Mouse (Mus musculus) heart, postnatal 4 days (tissue): ENCODE results near the gene Itga9. TPM values are rescaled to one million over a fixed set of nuclear protein-coding genes. Genes with fewer than 3 reads are reported as not detected.

Experiments used
- DNase-seq: peaks from one replicate; pipeline ENCODE4 v3.0.0; 2021
- total RNA-seq, 2 experiments: library from RNA; stranded (reverse); gene quantifications; 2 replicates each; pipeline ENCODE4 v1.2.3; 2021

The Itga9 gene
- total RNA-seq, 2 experiments from 2014 or later, result 99.6 to 116 TPM

- DNase-seq, result no peak
Observed at GRCm38 (mm10) chr9:118728987-118729386, 122.5 kb downstream of the Itga9 start.

GRCm38 (mm10) chr9:118730172-118730571 lies 123.7 kb downstream of the Itga9 start:
- DNase-seq, result no peak

- DNase-seq, result no peak
Observed at GRCm38 (mm10) chr9:118730871-118731390, 124.4 kb downstream of the Itga9 start.

DNA sequence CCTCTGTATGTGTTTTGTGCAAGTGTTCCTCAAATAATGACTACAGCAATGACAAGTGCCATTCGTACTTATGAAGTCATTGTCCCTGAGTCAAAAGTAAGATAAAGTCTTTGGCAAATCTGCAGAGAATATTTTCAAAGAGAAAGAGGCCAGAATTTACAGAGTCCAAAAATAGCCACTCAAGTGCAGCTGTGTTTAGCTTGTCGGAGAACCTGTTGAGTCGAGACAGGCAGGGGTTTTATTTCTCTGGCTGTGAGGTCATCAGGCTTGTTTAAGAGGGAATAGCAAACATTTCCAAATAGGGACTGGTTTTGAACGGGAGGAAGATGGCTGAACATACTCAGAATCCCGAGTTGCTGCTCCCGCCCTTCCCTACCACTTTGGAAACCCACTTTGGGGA lies 125.2 kb downstream of the Itga9 start:
- DNase-seq, result no peak

DNA sequence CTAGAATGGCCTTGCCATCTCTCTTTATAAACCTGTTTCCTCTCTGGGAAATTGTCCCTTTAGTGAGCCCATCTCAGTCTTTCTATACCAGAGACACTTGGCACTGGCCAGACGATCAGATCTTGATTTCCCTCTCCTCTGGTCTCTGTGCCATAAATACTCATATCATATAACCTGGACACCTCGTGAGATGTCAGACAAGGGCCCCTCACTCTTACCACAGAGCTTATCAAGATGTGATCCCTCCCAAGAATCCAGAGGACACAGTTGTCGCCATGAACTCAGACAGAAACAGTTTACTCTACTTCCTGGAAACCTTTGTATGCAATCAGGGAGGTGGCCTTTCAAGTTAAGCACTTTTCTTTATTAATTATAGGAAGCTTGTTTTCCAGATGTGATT lies 127.1 kb downstream of the Itga9 start:
- DNase-seq, result no peak

GRCm38 (mm10) chr9:118737124-118737523 lies 130.6 kb downstream of the Itga9 start:
- no peak for DNase-seq

- DNase-seq, result peak; percentile 74
Observed at GRCm38 (mm10) chr9:118737601-118738137, 131.2 kb downstream of the Itga9 start.

- DNase-seq, result no peak
Observed at GRCm38 (mm10) chr9:118738311-118738710, 131.8 kb downstream of the Itga9 start.

- DNase-seq, result no peak
Observed at GRCm38 (mm10) chr9:118739071-118739470, 132.6 kb downstream of the Itga9 start.

DNA sequence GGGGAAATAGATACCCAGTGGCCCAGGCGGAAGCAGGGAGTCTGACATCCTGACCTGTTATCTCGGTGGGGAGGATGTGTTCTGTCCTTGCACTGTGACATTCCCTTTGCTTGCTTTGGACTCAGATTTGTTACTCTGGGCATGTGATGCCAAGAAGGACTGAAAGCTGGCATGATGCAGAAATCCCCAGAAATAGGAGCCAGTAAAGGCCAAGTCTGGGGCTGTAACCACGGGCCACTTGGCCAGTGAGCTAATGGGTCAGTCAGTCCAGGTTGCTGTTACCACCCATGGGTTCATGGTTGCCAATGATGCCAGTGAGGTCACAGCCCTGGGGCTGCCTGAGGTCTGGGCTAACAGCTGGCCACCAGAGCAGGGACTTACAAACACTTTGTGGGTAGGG lies 133.2 kb downstream of the Itga9 start:
- no peak for DNase-seq

DNA sequence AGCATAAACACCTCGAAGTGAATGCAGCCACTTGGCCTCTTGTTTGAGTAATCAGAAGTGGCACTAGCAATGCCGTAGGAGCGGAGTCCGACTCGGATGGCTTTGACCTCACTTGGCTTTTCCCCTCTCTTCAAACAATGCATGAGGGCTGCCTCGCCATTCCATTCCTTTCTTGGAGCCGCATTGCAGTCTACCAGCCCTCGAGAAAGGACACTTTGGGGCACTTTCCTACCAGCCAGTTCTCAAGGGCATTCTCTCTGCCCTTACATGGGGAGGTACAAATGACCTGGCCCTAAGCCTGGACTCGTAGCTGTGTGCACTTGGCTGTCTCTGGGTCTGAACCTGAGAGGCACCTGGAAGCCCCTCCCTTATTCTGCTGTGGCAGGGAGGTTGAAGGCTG lies 134.8 kb downstream of the Itga9 start:
- peak; percentile 72 for DNase-seq

DNA sequence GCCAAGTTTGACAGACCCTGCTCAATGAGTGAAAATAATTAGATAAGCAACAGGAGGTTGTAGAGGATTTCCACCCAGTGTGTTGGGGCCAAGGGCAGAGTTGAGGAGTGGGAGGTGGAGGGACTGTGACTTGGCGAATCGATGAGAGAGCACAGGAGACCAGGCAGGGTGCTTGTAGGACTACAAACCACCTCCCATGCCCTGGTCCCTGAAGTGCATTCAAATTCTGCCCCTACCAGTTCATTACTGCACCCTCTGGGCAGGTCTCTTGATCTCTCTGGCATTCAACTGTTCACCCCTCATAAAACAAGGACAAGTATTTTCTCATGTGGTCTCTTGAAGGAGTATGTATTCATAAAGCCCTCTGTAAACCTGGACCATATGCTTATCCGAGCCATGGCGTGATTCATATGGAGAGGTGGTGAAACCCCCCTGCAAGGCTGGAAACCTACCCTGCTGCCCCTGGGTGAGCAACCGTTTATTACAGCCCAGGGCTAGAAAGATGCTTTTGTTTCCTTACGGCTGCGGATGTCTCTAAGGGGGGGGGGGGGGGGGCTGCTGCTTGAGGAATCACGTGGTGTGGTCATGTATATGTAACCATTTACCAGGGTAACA lies 143.0 kb downstream of the Itga9 start:
- no peak for DNase-seq

GRCm38 (mm10) chr9:118750828-118751227 lies 144.3 kb downstream of the Itga9 start:
- no peak for DNase-seq

DNA sequence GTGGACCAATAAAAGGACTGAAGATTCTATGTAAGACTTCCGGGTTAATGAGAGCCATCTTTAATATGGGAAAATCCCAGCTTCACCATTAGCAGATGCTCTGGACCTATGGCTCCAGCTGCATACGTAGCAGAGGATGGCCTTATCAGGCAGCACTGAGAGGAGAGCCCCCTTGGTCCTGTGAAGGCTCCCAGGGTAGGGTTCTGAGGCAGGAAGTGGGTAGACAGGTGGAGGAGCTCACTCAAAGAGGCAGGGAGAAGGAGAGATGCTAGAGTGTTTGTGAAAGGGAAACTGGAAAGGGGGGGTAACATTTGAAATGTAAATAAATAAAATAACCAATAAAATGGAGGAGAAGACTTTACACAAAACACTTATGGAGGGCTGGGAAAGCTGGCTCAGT lies 145.9 kb downstream of the Itga9 start:
- DNase-seq, result no peak

- no peak for DNase-seq
Observed at GRCm38 (mm10) chr9:118759462-118759861, 153.0 kb downstream of the Itga9 start.

GRCm38 (mm10) chr9:118761953-118762590 lies 155.6 kb downstream of the Itga9 start:
- DNase-seq, result peak; percentile 35

DNA sequence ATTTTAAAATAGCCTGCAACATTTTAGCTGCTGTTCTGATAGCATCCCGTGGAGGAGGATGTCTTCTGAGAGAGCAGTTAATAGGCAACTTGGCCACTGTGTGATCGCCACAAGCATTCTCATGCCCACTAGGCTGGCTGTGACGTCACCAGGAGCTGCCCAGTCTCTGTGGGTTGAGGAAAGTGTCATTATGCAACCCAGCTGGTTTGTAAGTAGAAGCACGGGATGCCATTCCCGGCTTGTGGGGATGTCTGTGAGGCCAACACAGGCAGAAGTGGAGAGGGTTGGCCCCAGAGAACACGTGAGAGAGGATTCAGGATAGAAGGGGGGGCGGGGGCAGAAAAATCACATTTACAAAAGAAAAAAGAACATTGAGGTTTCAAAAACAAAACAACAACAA lies 156.3 kb downstream of the Itga9 start:
- peak; percentile 69 for DNase-seq

GRCm38 (mm10) chr9:118763203-118763602 lies 156.7 kb downstream of the Itga9 start:
- no peak for DNase-seq

- no peak for DNase-seq
Observed at GRCm38 (mm10) chr9:118763646-118764045, 157.2 kb downstream of the Itga9 start.

DNA sequence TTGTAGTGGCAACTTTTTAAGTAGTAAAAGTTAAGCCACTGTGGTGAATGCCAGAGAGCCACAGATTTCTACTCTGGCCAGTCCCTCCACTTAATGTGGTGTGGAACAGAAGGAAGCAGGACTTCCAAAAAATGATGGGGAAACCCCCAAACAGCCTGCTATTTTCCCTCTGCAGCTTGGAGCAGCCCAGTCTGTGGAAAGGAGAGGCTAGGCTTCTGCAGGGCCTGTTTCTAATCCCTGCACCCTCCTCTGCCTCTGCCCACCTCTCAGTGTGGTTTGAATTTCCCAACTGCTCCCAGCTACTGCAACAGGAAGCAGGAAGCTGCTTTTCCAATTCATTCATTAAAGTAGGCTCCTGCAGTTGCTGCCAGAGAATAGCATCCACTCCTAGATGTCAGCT lies 158.6 kb downstream of the Itga9 start:
- DNase-seq, result no peak

DNA sequence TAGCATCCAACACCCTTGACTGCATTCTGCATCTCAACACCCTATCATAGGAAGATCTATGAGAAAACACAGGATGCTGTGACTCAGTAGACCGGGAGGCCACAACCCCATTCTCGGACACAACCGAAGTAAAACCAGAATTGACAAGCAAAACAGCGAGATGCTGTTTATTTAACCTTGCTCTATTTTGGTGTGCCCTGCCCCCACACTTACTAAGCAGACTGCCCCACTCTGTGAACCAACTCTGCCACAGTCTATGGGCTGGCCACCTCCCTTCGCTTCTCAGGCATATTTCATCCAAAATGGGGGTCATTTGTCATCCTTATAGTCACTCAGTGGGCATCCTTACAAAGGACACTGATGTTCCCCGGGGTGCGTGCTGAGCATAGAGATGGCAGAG lies 160.5 kb downstream of the Itga9 start:
- DNase-seq, result no peak

DNA sequence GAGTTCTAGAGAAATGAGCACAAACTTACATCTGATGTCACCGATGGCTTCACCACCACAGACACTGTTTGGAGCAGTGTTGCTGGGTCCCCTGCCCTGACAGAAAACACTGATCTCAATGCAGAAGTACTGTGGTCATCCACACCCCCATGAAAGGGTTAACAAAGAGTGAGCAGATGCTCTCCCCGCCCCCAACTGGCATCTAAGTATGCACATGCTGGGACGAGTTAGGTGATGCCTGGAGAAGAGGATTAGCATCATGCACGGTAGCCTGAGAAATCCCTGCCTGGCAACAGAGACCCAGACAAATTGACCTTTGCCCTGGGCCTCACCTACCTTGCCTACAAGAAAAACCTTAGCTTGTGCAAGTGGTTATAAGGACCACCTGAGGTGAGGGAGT lies 162.1 kb downstream of the Itga9 start:
- no peak for DNase-seq

DNA sequence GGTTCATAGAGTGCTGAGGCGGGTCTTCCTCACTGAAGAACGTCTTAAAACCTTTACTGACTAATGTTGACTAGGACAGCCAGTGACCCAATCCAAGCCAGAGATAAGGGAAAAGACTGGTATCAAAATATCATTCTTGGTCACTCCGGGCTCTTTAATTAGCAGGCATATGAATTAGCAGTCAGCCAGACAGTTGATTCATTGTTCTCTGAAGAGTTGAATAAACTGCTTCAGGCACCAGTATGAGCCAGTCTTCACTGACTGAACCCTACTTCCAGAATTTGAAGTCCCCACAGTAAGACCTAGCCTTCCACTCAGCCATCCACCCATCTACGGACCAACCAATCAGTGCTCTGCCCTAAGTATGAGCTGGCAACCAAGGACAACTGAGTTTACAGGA lies 163.9 kb downstream of the Itga9 start:
- no peak for DNase-seq

DNA sequence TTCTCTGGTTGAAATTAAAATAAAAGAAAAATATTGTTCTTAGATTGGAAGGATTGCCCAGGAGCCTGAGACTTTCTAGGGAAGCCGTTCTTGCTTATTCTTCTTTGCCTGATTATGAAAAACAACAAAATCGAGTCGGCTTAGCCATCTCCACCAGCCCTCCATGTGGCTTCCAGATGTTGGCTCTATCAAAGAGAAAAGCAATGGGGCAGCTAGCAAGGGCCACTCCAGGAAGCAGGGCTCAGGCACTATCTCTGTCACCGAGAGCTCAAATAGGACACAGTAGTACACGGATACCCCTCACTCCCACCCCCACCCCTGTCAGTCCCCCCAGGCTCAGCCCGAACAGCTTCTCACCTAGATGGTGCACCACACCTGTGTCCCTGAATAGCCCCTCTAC lies 168.2 kb downstream of the Itga9 start:
- DNase-seq, result no peak
